Mouse (Mus musculus): ENCODE measurements around the gene Anxa8.

Gene Anxa8

DNA sequence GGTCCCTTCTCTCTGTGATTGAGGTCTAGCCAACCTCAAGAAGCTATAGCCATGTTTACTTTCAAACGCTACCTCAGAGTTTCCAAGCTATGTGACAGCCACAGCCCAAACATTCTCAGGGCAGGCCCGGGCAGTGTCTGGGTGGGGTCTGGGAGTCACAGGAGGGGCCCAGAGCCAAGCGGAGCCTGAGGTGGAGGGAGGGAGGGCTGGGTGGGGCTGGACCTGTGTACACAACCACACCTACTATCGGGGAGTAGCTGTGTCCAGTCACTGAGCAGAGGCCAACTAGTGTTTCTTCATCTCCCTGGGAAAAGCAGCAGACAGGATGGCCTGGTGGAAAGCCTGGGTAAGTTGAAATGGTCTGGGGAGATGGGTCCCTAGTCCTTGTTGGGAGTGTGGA lies at the start of gene Anxa8:
Gene Anxa8, plus strand, starts transcription at position 251 of the 400 bp plus-strand sequence.
- no peak for DNase-seq (ENCODE audit: low spot score in 2 of 2)

DNA sequence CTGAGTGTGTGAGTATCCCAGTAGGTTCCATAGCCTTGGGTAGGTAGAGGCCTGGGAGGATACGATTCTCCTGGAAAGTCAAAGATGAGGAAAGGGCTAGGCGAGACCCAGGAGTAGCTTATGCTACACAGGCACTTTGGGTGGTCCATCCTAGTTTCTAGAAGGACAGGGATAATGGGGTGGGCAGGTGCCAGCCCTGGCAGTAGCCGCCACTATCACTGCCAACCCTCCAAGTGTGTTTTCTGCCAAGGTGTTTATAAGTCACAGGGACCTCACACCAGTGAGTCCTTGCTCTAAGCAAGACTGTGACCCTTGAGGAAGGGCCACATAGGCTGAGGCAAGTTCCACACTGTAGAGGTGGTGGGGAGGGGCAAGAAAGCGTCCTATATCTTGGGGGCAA lies 44.5 kb upstream of the Anxa8 start:
- no peak for DNase-seq (ENCODE audit: low spot score in 2 of 2)

DNA sequence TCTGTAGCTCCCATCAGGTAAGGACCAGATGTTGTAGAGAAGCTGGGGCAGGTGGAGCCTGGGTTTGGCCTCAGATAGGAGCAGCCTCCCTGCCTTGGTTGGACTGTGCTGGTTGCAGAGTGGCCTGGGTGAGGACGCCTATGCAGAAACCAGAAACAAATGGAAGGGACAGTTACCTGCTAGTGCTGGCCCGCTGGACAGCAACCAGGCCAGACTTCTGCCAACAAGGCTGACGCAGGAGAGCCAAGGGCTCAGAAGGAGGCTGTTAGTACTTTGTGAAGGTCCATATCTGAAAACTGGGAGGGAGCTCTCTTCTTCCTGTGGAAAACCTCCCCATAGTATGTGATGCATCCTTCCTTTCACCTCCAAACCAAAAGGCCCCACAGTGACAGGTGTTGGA lies 42.4 kb upstream of the Anxa8 start:
- no peak for DNase-seq (ENCODE audit: low spot score in 2 of 2)

DNA sequence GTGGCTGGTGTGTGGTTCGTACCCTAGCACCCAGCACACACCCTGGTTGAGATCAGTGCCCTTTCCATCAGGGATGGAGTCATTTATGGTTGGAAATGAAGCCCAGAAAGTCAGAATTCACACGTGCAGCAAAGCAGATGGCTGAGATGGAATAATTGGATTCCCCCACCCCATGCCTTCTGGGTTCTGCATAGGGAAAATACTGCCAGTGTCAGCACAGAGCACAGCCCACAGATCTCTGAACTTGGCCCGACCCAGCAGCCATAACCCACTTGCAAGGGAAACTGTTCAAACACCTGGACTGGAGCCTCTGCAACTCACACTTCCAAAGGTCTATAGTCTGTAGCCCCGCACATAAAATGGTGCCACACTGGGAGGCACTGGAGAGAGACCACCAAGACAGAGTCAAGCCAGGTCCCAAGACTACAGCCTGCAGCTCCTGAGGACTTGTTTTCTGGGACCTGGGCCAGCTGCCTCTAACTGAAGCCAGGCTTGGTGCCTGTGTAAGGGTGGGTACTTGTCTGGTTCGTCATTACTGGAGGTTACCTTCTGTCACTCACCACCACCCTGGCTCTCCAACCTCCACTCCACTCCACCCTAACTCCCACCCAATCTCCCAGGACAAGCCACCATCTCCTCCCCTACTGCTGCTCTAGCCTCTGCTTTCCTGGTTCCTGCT lies 35.5 kb upstream of the Anxa8 start:
- no peak for DNase-seq (ENCODE audit: low spot score in 2 of 2)

DNA sequence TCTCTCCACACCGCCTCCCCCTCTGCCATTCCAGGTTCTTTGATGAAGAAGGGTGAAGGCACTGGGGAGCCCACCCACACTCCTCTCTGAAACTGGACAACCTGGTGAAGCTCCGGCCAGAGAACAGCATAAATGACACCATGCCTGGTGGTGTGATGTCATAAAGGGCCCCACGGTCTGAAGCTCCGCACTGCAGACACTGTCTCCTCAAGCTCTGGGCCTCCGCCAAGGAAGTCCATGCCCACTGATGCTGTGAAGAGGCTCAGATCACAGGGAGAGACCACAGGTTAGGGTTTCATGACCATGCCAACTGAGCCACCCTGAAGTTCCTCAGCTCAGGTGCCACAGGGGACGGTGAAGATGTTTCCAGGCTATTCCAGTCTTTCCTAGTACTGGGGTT lies 33.3 kb upstream of the Anxa8 start, which contains the start of gene Antxrl:
Gene Antxrl, plus strand, starts transcription at position 192 of the 400 bp plus-strand sequence.
- DNase-seq (ENCODE audit: low spot score in 2 of 2) = no peak

DNA sequence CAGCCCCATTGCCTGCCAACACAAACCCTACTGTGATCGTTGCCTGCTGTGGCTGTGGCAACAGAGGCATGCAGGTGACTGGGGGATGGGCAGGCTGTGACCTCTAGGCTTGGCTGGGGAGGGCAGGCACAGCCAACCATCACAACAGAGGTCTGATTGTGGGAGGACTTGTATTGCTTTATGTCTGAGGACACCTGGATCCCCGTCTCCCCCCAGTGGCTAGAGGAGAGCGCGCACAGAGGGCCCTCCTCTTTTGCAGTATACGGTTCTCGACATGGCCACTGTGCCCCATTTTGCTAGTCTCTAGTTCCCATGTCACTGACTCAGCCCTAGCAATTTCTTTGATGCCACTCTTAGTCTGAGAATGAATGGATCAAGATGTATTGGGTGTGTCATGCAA lies 14.1 kb upstream of the Anxa8 start:
- no peak for DNase-seq (ENCODE audit: low spot score in 2 of 2)

DNA sequence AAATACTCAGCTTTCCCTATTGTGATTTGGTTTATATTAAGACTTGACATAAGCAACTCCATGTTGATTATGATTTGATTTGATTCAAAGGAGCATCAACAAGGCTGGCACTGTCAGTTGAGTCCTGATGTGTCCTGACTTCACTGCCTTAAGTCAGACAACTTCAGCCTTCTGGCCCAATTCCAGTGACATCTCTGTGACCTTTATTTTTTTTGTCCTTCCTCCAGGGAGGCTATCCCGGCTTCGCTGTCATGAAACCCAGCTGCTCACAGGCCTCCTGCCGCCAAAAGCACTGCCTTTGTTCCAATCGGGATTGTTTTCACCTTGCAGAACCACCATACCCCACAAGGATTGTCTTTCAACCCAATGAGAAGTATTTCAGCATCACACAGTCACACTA lies 10.4 kb upstream of the Anxa8 start:
- no peak for DNase-seq (ENCODE audit: low spot score in 2 of 2)

DNA sequence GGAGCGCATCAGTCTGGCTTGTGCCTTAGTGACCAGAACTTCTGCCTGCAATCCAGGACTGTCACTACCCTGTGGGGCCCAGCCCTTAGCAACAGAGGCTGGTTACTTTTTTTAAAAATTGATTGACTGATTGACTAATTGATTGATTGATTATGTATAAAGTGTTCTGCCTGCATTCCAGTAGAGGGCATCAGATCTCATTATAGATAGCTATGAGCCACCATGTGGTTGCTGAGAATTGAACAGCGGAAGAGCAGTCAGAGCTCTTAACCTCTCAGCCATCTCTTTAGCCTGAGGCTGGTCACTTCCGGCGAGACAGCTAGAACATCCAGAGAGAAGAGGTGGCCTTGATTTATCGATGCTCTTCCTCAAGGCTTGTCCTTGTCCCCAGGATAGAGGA lies 8.6 kb upstream of the Anxa8 start:
- DNase-seq (ENCODE audit: low spot score in 2 of 2) = no peak

DNA sequence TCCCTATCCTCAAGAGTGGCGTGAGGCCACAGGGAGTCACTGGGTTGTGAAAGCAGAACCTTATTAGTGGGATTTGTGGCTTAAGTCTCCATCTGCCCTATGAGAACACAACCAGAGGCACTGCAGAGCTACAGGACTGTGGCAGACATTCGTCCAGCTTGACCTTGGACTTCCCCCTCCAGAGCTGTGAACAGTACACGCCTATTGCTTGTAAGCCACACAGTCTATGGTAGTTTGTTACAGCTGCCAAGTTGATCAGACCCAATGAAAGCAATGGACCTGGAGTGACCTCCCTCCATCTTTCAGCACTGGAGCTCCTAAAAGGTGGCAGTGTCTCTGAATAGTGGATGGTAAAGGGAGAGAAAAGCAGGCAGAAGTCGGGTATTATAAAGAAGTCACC lies 7.5 kb upstream of the Anxa8 start:
- no peak for DNase-seq (ENCODE audit: low spot score in 2 of 2)

DNA sequence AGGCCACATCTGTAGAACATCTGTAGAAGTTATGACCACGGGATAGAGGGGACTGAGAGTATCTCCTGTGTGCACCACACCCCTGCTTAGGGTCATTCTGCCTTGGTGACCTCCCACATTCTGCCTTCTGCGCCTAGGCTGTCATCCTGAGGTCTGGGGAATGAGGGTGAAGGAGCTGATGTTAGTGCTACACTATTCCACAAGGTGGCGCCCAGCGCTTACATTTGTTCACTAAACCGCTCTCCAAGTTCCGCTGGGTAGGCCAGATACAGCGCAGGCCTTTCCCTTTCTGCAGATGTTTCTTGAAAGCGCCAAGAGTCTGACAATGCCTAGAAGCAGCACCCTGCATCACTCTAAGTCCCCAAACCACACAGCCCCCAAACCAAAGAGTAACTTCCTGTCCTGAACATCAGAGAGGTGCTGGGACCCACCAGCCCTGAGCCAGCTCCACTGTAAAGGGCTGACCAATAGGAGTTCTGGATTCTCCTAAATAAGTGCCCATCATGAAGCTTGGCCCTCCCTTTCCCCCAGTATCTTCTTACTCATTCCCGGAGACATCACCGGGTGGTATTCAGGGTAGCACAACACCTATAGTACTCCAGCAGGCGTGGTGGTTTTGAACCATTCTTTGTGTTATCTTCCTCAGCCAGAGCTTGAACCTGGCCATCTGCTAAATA lies 5.3 kb upstream of the Anxa8 start:
- peak in 1 of 2 experiments; percentile 20 for DNase-seq (ENCODE audit: low spot score in 2 of 2)

DNA sequence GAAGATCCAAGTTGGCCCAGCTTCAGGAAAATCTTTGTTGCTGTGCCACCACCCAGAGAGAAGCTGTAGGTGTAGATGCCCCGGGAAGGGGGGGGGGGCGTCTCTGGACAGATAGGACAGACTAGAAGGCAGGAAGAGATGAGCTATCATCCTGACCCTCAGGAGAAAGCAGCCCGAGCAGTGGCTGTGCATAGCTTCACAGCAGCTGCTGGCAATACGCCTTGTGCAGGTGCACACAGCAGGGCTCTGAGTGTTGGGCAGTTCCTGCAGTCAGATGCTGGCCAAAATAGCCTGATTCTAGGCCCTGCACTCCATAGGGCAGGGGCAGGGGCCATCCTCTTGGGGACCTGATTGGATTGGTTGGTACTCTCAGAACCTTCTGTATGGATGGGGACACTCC lies 1.0 kb downstream of the Anxa8 start:
- DNase-seq (ENCODE audit: low spot score in 2 of 2) = no peak

DNA sequence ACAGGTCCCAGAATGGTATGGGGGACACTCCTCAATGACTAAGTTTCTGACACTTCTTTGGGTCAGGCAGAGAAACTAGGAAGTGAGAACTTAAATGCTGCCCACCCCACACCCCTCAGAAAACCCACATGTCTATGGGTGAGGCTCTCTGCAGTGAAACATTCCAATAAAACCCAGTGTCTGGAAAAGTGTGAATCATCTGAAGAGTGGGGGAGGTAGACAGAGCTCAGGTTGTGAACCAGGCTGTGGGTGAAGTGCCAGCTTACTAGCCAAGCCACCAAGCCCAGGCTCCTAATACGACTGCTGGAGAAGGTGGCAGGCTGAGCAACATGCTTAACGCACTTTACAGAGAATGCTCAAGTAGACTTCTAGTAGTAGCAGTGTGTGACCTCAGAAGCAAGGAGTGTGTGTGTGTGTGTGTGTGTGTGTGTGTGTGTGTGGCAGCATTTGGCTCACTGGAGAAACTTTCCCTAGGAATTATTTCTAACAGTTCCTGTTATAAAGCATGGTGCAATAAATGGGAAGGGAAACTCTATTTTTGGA lies 2.1 kb downstream of the Anxa8 start:
- DNase-seq (ENCODE audit: low spot score in 2 of 2) = no peak

DNA sequence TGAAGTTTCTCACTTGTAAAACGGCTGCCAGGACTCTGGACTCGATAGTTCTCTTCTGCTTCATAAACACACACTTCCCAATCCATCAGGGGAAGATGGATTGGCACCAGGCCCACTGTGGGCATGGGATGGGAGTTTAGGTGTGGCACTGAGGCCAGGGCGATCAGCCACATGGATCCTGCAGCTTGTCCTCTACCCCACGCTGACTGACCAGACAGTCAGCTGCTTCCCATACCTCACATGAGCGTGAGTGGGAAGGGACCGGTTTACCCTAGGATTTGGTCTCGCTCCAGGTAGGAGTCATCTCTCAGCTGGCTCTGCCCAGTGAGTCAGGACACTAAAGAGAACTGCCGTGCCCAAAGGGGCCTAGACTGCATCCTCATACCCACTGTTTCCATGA lies 4.0 kb downstream of the Anxa8 start:
- DNase-seq (ENCODE audit: low spot score in 2 of 2) = no peak

DNA sequence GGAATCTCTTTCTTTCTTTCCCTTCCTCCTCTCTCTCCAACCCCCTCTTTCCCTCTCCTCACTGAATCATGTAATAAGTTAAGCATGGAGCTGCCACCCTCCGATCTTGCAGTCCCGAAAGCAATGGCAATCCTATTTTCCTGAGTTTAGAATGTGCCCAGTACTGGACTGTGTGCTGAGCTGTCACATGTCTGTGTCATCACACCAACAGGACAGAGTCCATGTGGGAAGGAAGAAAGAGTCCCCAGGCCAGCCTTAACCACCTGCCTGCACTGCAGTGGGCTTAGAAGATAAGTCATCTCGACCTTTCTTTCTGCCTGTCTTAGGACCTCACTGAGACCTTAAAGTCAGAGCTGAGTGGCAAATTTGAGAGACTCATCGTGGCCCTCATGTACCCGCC lies 5.7 kb downstream of the Anxa8 start:
- DNase-seq (ENCODE audit: low spot score in 2 of 2) = no peak

DNA sequence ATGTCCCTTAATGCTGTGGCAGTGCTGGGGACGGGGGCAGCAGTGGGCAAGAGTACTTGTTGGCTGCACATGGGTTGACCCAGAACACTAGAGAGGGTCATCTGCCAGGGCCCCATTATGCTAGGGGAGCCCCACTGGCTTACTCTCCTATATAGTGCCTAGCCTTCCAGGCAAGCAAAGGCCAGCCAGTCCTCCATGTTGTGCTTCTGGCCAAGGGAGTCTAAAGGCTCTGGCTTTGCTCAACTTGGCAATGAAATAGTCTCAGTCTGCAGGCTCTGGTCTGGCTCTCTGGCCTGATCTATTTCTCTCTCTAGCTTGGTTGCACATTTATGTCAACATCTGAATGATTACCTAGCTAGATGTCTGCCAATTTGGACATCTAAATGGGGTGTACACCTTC lies 7.1 kb downstream of the Anxa8 start:
- DNase-seq (ENCODE audit: low spot score in 2 of 2) = no peak

DNA sequence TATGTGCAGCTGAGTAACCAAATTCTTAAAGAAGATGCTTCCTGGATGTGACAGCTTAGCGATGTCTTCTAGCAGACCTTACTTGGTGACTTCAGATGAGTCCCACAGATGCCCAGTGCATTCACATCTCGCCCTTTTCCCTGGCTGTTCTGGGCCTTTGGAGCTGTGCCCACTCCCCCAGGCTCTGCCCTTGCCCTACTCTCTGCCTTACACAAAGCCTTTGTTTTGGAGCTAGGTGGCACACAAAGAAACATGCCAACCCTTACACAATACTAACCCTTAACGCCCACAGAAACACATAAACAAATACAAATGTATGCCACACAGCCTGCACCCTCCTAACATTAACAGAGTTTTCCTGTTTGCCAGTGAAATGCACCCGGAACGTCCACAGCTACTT lies 10.4 kb downstream of the Anxa8 start:
- DNase-seq (ENCODE audit: low spot score in 2 of 2) = no peak

DNA sequence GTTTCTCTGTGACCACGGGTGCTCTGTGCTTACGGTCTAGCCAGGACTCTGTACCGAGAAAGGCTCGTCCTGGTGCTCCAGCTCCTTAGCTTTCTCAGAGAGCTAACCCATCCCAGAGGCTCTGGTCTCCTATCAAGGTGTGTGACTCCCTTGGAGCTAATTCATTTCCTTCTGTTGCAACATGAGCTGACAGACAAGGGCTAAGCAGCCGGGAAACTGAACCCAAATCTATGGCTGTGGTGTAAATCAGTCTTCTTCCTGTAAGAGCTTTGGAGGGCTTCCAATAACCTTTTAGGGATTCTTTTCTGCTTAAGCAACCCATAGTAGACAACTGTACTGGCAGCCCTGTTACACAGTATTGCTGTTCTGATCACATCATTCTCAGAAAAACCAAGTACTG lies 16.8 kb downstream of the Anxa8 start, which contains the start of gene A630023A22Rik:
Gene A630023A22Rik, minus strand, starts transcription at position 154 of the 400 bp plus-strand sequence.
- DNase-seq (ENCODE audit: low spot score in 2 of 2) = no peak

DNA sequence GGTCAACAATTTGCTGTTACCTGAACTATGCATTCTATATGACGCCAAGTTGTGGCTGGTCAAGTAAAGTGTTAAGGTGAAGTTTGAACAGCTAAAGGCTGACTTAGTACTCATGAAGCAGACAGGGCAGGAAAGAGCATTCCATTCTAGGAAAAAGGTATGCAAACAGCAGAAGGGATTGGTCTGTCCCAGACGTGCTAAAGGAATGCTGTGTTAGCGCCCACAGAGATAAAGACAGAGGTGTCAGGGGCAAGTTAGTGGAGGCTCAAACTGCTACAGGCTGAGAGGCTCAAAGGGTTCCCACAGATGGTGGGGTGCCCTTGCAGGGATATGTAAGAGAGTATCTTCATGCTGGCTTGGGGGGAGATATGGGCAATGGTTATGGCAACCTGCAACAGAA lies 18.1 kb downstream of the Anxa8 start:
- DNase-seq (ENCODE audit: low spot score in 2 of 2) = no peak

DNA sequence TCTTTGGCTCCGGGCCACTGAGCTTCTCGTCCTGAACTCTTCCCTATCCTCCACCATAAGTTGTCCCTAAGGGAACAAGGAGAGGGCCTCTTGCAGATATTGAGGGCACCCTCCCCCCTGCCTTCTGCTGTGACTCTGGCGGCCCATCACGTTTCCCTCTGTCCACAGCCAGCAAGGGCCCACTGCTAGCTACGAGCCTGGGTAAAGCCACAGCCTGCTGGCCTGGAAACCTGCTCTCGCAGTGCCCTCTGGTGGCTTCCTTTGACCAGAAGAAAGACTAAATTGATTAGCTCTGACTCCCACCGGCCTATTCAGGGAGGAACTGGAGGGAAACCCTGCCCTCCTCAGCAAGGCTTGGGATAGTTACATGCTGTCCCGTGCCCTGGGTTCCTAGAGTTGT lies 19.1 kb downstream of the Anxa8 start:
- DNase-seq (ENCODE audit: low spot score in 2 of 2) = no peak

DNA sequence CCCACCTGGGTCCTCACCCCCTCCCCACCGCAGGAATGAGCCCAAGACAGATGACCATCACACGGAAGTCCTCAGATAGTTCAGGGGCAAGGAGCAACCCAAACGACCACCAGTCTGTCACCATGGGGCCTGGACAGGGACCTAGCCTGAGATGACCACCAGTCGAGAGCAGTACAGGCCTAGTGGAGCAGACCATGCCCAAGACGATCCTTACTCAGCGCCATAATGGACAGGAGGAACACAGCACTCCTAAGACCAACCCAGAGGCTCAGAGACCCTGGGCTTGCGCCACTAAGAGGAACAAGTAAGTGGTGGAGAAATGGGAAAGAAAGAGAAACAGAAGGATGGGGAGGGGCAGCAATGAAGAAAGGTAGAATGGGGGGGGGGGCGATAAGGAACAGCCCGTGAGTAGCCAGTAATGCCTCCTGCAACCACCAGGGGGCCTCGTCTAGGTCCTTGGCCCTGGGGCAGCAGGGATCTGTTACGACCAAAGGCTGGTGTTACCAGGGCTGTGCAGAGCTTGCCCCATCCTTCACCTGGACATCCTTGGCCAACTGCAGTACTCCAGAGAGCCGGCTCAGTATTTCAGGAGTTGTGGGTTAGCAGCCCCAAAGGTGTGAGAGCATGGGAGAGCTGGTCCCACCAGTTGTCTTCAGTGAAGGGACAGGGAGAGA lies 20.7 kb downstream of the Anxa8 start:
- peak in 1 of 2 experiments; percentile 9 for DNase-seq (ENCODE audit: low spot score in 2 of 2)

DNA sequence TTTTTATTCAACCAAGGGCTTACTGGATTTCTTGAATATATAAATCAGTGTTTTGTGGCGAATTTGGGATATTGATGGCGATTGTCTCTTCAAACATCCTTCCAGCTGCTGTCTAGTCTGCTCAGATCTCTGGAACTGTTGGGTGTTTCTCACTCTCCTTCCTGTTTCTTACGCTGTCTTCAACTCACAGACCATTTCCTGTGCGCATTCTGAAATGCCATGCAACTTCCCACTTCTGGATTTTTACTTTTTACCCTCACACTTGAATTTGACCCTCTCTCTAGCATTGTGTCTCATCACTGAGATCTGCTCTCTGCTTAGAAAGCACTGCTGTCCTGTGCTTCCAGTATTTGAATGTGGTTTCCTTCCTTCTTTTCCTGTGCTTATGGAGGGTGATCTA lies 21.8 kb downstream of the Anxa8 start:
- DNase-seq (ENCODE audit: low spot score in 2 of 2) = no peak

DNA sequence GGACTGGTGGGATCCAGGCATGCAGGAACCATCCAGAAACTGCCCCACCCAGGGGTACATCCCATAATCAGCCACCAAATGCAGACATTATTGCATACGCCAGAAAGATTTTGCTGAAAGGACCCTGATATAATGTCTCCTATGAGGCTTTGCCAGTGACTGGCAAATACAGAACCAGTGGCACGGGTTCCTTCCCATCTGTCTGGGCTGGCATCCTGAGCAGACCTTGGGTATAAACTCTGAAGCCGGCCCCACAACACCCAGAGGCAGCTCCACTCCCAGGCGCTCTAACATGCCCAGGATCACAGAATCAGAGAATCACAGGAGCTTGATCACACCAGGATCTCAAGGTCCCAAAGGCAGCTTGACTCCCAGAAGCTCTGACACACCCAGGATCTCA lies 28.5 kb downstream of the Anxa8 start:
- DNase-seq (ENCODE audit: low spot score in 2 of 2) = no peak
